Mouse (Mus musculus) intestine, embryonic 15.5 days (tissue): ENCODE data around the gene RPS10-NUDT3. TPM values are rescaled to one million over a fixed set of nuclear protein-coding genes. Genes with fewer than 3 reads are reported as not detected.

ENCODE experiments used
- ATAC-seq: fragments of 200-750 bp; cut with Nextera tagmentation; 2 replicates; pipeline ENCODE4 v1.8.0; 2017; ENCODE audit warnings: moderate TSS enrichment, moderate library complexity
- H3K27ac ChIP-seq: fragments of 300-500 bp; sonication (generic); 2 replicates; pipeline ENCODE4 v1.5.1; 2015; ENCODE audit warnings: mild to moderate bottlenecking, inconsistent platforms
- H3K27me3 ChIP-seq: fragments of 300-500 bp; sonication (generic); replicated peaks from 2 replicates; pipeline ENCODE4 v1.6.1; 2015; ENCODE audit warnings: inconsistent platforms
- H3K36me3 ChIP-seq: fragments of 300-500 bp; sonication (generic); 2 replicates; pipeline ENCODE4 v1.6.1; 2015; ENCODE audit warnings: inconsistent platforms
- H3K4me1 ChIP-seq: fragments of 300-500 bp; sonication (generic); replicated peaks from 2 replicates; pipeline ENCODE4 v1.6.1; 2015; ENCODE audit warnings: inconsistent platforms
- H3K4me2 ChIP-seq: fragments of 300-500 bp; sonication (generic); replicated peaks from 2 replicates; pipeline ENCODE4 v1.6.1; 2015; ENCODE audit warnings: mild to moderate bottlenecking, inconsistent platforms
- H3K4me3 ChIP-seq: fragments of 300-500 bp; sonication (generic); replicated peaks from 2 replicates; pipeline ENCODE4 v1.5.1; 2015; ENCODE audit warnings: inconsistent platforms
- H3K9ac ChIP-seq: fragments of 300-500 bp; sonication (generic); 2 replicates; pipeline ENCODE4 v1.6.1; 2015; ENCODE audit warnings: inconsistent platforms
- H3K9me3 ChIP-seq: fragments of 300-500 bp; sonication (generic); 2 replicates; pipeline ENCODE4 v1.6.1; 2016; ENCODE audit warnings: inconsistent platforms
- WGBS: fragments of 180-500 bp; shearing (Covaris S2); methylation state at CpG from one replicate; pipeline ENCODE4 v1.1.7; 2015; 5-methylcytosine and 5-hydroxymethylcytosine counted together
- polyA plus RNA-seq: library from polyadenylated mRNA; unstranded; fragments of >200 nt; fragmentation: Nextera tagmentation; extraction: Ambion mirVana; gene quantifications from 2 replicates; pipeline ENCODE4 v1.2.1, GENCODE M21; 2015

The RPS10-NUDT3 gene
- polyA plus RNA-seq, 1 experiment from 2014 or later, result not detected

GRCm38 (mm10) chr17:27555075-27555511 lies 79.9 kb downstream of the RPS10-NUDT3 start:
- no peaks in the 10 kb centered on the region for H3K36me3 ChIP-seq
- H3K27me3 ChIP-seq, result no peaks in the 10 kb centered on the region
- peaks cover 20% of the 10 kb centered on the region; the same call in 1 of the 2 replicates for H3K4me1 ChIP-seq
- 2% methylated on average over 36 of the region's 39 CpGs for WGBS
- H3K9ac ChIP-seq, result peak overlapping the region; percentile 84
- H3K4me3 ChIP-seq, result peak overlapping the region; percentile 89
- H3K9me3 ChIP-seq, result no peaks in the 10 kb centered on the region
- peak overlapping the region; percentile 95 for H3K27ac ChIP-seq
- H3K4me2 ChIP-seq, result peak overlapping the region; percentile 83
- peak; percentile 66 for ATAC-seq

DNA sequence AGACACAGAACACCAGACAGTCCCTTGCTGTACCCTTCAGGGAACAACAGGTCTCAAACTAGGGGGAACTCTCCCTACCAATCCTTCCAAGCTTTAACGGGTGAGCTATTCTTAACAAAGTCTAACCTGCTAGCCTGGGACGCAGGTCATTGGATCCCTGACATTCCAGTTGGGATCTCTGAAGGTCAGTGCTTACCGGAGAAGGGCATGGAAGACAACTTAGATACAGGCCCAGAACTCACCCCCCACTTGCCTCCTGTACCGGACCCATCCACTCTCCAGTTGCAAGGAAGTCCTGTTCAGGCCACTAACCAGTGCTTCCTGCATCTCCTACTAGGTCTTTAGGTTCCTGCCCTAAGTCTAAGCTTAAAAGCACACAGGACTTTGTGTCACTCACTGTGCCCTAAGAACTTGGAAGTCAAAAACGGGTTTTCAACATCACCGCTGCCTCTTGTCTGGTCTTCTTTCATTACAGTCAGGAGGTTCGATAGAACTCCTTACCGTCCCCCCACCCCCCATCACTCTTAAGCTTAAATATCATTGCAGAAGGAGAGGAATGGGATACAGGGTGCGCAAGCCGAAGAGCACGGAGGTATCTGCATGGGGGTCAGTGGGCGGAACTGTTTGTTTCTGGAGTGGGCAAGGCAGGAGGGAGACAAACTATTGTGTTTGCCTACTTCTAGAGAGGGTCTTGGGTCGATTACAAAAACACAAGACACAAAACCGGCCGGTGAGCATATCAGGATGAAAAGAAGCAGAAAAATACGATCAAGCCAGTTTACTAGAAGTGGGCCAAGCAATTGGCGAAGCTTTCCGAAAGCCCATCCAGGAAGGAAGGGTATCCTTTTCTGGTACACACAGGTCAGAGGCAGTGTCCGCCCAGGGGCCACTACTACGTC lies 80.7 kb downstream of the RPS10-NUDT3 start:
- ATAC-seq, result no peak
- H3K4me1 ChIP-seq, result peaks cover 17% of the 10 kb centered on the region; the same call in 1 of the 2 replicates
- H3K4me3 ChIP-seq, result peak overlapping the region; percentile 89
- 52% methylated on average over 20 of the region's 20 CpGs for whole genome bisulfite sequencing
- H3K9ac ChIP-seq, result peak overlapping the region; percentile 84
- no peaks in the 10 kb centered on the region for H3K27me3 ChIP-seq
- H3K36me3 ChIP-seq, result no peaks in the 10 kb centered on the region
- H3K27ac ChIP-seq, result peak overlapping the region; percentile 95
- H3K4me2 ChIP-seq, result peak overlapping the region; percentile 83
- no peaks in the 10 kb centered on the region for H3K9me3 ChIP-seq

DNA sequence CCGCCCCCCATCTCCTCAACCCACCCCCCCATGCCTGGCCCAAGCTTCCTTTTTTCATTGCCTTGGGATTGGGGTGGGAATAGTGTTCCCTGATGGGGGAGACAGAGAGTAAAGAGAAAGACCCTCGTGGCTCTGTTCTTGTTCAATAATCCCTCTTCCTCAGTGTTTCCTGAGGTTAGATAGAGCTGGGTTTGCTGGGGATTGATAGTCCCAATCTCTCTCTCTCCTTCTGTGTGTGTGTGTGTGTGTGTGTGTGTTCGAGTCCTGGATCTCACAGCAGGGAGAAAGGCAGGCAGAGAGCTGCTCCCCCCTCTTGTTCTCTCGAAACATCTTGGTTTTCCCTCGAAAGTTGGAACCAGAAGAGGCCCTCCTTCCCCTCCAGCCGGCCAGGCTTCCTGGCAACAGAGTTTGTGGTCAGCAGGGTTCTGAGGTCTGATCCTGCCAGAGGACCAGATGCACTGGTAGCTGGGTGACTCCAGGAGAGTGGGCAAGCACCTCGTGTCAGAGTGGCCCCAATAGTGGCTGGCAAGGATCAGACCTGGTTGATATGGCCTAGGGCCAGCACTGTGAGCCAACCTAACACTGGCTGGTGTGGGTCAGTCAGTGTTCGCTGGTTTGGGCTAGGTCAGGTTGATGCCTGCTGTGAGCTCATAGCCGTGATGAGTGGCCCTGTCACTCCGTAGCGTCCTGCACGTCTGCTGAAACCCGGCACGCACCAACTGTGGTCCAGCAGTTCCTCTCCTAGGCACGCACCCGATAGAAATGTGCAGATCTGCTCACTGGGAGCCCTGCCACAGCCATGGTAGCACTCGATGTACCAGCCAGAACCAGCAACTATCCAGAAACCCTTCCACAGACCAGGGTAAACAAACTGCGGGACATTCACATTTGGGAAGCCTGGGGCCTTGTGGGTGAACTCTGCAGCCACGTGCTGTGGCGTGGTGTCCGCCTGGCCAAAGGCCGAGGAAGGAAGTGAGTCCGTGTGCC lies 82.5 kb downstream of the RPS10-NUDT3 start:
- Histone ChIP-seq H3K4me2 (no peak overlapping the region), H3K4me1 (peaks cover 11% of the 10 kb centered on the region; the same call in 1 of the 2 replicates), H3K27ac (no peak overlapping the region), H3K9ac (no peak overlapping the region), H3K36me3 (no peaks in the 10 kb centered on the region), H3K27me3 (no peaks in the 10 kb centered on the region), H3K4me3 (no peak overlapping the region), H3K9me3 (no peaks in the 10 kb centered on the region)
- ATAC-seq, result no peak
- 76% methylated on average over 23 of the region's 23 CpGs for WGBS

GRCm38 (mm10) chr17:27551393-27551940 lies 83.6 kb downstream of the RPS10-NUDT3 start:
- Histone ChIP-seq H3K9me3 (no peaks in the 10 kb centered on the region), H3K36me3 (no peaks in the 10 kb centered on the region), H3K9ac (no peak overlapping the region), H3K4me2 (no peak overlapping the region), H3K4me3 (no peak overlapping the region), H3K4me1 (peaks cover 11% of the 10 kb centered on the region; the same call in 1 of the 2 replicates), H3K27ac (no peak overlapping the region), H3K27me3 (no peaks in the 10 kb centered on the region)
- WGBS, result 64% methylated on average over 10 of the region's 10 CpGs
- ATAC-seq, result no peak

GRCm38 (mm10) chr17:27549234-27549633 lies 85.8 kb downstream of the RPS10-NUDT3 start:
- Histone ChIP-seq H3K4me2 (no peak overlapping the region), H3K4me3 (no peak overlapping the region), H3K36me3 (no peaks in the 10 kb centered on the region), H3K27me3 (no peaks in the 10 kb centered on the region), H3K9ac (no peak overlapping the region), H3K9me3 (no peaks in the 10 kb centered on the region), H3K27ac (no peak overlapping the region), H3K4me1 (peaks cover 5% of the 10 kb centered on the region; the same call in 1 of the 2 replicates)
- ATAC-seq, result no peak
- 63% methylated on average over 8 of the region's 8 CpGs for WGBS

- no peak; the same call in 1 of the 2 replicates for ATAC-seq
- 59% methylated on average over 9 of the region's 9 CpGs for WGBS
- Histone ChIP-seq H3K4me1 (peaks cover 8% of the 10 kb centered on the region; the same call in 1 of the 2 replicates), H3K4me2 (no peak overlapping the region), H3K27me3 (no peaks in the 10 kb centered on the region), H3K4me3 (no peak overlapping the region), H3K9ac (no peak overlapping the region), H3K9me3 (no peaks in the 10 kb centered on the region), H3K36me3 (no peaks in the 10 kb centered on the region), H3K27ac (no peak overlapping the region)
Measured at GRCm38 (mm10) chr17:27547253-27547868, 87.7 kb downstream of the RPS10-NUDT3 start.

DNA sequence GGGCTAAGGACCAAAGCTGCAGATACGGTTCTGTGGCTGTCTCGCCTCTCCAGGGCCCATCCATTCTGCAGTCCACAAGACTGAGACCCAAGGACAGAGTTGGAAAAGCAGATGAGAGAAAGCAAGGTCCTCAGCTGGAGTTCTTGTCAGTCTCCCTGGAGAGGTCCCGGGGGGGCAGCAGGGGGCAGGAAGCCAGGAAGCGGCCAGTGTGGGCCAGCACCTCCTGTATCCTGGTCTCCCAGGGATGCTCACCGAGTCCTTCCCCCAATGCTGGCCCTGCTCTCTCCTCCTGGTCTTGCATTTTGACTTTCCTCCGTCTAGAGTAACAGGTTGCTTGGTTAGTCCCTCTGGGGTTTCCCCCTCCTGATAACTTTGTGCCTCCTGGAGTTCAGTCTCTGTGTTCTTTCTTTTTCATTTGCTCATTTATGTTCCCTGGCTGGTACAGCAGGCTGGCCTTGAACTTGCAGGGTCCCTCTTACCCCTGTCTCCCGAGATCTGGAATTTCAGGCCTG lies 88.4 kb downstream of the RPS10-NUDT3 start:
- Histone ChIP-seq H3K9me3 (no peaks in the 10 kb centered on the region), H3K4me2 (no peak overlapping the region), H3K4me3 (no peak overlapping the region), H3K27me3 (no peaks in the 10 kb centered on the region), H3K36me3 (no peaks in the 10 kb centered on the region), H3K9ac (no peak overlapping the region), H3K27ac (no peak overlapping the region), H3K4me1 (peaks cover 8% of the 10 kb centered on the region; the same call in 1 of the 2 replicates)
- WGBS, result 73% methylated on average over 7 of the region's 7 CpGs
- ATAC-seq, result no peak

DNA sequence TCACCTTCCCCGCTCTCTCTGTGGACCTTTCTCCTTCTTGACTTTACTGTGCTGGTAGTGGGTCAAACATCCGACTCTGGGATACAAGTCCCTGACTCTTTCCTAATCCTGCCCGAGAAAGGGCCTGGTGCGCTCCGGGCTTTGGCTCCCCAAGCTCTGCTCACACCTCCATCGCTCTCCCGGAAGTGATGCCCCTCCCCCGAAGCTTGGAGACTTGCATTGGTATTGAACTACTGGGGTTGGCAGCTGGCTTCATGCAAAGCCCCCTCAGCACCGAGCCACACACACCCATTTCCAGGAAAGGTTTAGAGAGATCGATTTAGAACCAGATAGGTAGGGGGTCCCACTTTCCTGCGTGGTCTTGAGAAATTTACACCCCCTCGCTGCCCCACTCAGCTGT lies 89.0 kb downstream of the RPS10-NUDT3 start:
- Histone ChIP-seq H3K27me3 (no peaks in the 10 kb centered on the region), H3K9me3 (no peaks in the 10 kb centered on the region), H3K4me1 (peaks cover 8% of the 10 kb centered on the region; the same call in 1 of the 2 replicates), H3K9ac (no peak overlapping the region; the same call in 1 of the 2 replicates), H3K27ac (no peak overlapping the region), H3K36me3 (no peaks in the 10 kb centered on the region), H3K4me2 (no peak overlapping the region), H3K4me3 (no peak overlapping the region)
- WGBS, result 50% methylated on average over 12 of the region's 12 CpGs
- no peak for ATAC-seq

DNA sequence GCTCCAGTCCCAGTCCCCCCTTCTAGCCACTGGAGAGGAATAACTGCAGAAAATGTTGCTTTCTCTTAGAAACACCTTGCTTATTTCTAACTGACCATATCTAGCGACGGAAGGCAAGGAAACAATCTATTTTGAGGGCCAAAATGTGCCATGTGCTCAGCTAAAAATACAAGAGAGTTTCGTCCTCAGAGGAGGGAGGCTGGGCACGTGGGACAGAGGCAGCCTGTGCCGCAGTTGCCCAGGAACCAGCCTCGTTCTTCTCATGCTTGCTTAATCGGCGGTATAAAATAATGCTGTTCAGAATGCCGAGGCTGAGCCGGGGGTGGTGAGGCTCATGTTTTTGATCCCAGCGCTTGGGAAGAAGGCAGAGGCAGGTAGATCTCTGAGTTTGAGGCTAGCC lies 90.5 kb downstream of the RPS10-NUDT3 start:
- Histone ChIP-seq H3K27ac (no peak overlapping the region), H3K9ac (no peak overlapping the region), H3K4me2 (no peak overlapping the region), H3K36me3 (no peaks in the 10 kb centered on the region), H3K27me3 (no peaks in the 10 kb centered on the region), H3K4me3 (no peak overlapping the region), H3K4me1 (peaks cover 8% of the 10 kb centered on the region; the same call in 1 of the 2 replicates), H3K9me3 (no peaks in the 10 kb centered on the region)
- ATAC-seq, result no peak
- 87% methylated on average over 11 of the region's 11 CpGs for WGBS

DNA sequence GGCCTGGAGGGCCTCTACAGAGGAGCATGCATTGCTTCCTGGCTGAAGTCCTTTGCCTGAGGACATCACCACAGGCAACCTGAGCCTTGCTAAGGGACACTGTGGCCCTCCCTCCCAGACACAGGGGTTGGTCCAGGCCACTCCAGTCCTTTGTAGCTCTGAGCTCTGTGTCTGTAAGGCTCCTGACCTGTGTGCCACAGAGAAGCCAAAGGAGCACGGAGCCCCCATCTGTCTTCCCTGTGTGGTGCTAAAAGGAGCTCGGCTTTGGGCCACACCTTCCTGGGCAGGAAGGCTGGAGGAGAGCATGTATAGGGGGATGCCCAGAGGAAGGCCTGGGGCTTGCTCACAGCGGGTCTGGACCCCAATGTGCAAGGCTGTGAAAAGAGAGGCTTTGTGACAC lies 93.0 kb downstream of the RPS10-NUDT3 start:
- Histone ChIP-seq H3K4me1 (0 out of 2 replicates have a peak, but pooled peaks cover 3% of the 10 kb centered on the region), H3K4me2 (no peak overlapping the region), H3K27me3 (no peaks in the 10 kb centered on the region), H3K27ac (no peak overlapping the region), H3K4me3 (no peak overlapping the region), H3K9me3 (no peaks in the 10 kb centered on the region), H3K9ac (no peak overlapping the region), H3K36me3 (no peaks in the 10 kb centered on the region)
- WGBS, result 82% methylated on average over 3 of the region's 3 CpGs
- ATAC-seq, result no peak

GRCm38 (mm10) chr17:27541261-27541660 lies 93.8 kb downstream of the RPS10-NUDT3 start:
- Histone ChIP-seq H3K27me3 (no peaks in the 10 kb centered on the region), H3K27ac (no peak overlapping the region), H3K4me2 (no peak overlapping the region), H3K4me3 (no peak overlapping the region), H3K36me3 (no peaks in the 10 kb centered on the region), H3K9me3 (no peaks in the 10 kb centered on the region), H3K4me1 (0 out of 2 replicates have a peak, but pooled peaks cover 3% of the 10 kb centered on the region), H3K9ac (no peak overlapping the region)
- no peak for ATAC-seq
- WGBS, result 61% methylated on average over 2 of the region's 2 CpGs
